Mouse (Mus musculus): Measurements from ENCODE around the gene Olfr1048. TPM values are rescaled to one million over a fixed set of nuclear protein-coding genes. Genes with fewer than 3 reads are reported as not detected.

Olfr1048 gene
- polyA plus RNA-seq (2017; shearing (Covaris generic)): 0.20 TPM

GRCm38 (mm10) chr2:86240189-86240588, at the start of gene Olfr1048:
Gene Olfr1048 (minus strand): TSS chr2:86240289.

GRCm38 (mm10) chr2:86278988-86279387, 38.9 kb upstream of the Olfr1048 start, which contains the start of gene Olfr1051:
Gene Olfr1051 (minus strand): TSS chr2:86279088.

GRCm38 (mm10) chr2:86258228-86258627, 18.1 kb upstream of the Olfr1048 start, which contains the start of gene Olfr1049:
Gene Olfr1049 (minus strand): TSS chr2:86258328.

GRCm38 (mm10) chr2:86231301-86231700, 8.8 kb downstream of the Olfr1048 start, which contains the start of gene Olfr1047:
Gene Olfr1047 (minus strand): TSS chr2:86231401.

GRCm38 (mm10) chr2:86219214-86219613, 20.9 kb downstream of the Olfr1048 start, which contains the start of gene Olfr1046:
Gene Olfr1046 (minus strand): TSS chr2:86219314.

GRCm38 (mm10) chr2:86202909-86203308, 37.2 kb downstream of the Olfr1048 start, which contains the start of gene Olfr1045:
Gene Olfr1045 (minus strand): TSS chr2:86203009.

GRCm38 (mm10) chr2:86185583-86185982, 54.5 kb downstream of the Olfr1048 start, which contains the start of gene Olfr52:
Gene Olfr52 (minus strand): TSS chr2:86185683.

Other genes with a start within 250 kb of the Olfr1048 start
- gene Olfr1031, start 250.0 kb downstream of the Olfr1048 start, polyA plus RNA-seq (2017; shearing (Covaris generic)): not detected
- not detected for gene Olfr1032, start 234.7 kb downstream of the Olfr1048 start, polyA plus RNA-seq (2017; shearing (Covaris generic))
- gene Olfr1033, start 219.7 kb downstream of the Olfr1048 start, polyA plus RNA-seq (2017; shearing (Covaris generic)): 11.3 TPM
- gene Olfr1034, start 194.4 kb downstream of the Olfr1048 start, polyA plus RNA-seq (2017; shearing (Covaris generic)): not detected
- not detected for gene Olfr1036, start 166.3 kb downstream of the Olfr1048 start, polyA plus RNA-seq (2017; shearing (Covaris generic))
- not detected for gene Olfr1037, start 152.9 kb downstream of the Olfr1048 start, polyA plus RNA-seq (2017; shearing (Covaris generic))
- not detected for gene Olfr1039, start 104.4 kb downstream of the Olfr1048 start, polyA plus RNA-seq (2017; shearing (Covaris generic))
- not detected for gene Olfr1040, start 93.6 kb downstream of the Olfr1048 start, polyA plus RNA-seq (2017; shearing (Covaris generic))
- 0.14 TPM for gene Olfr1042, start 78.5 kb downstream of the Olfr1048 start, polyA plus RNA-seq (2017; shearing (Covaris generic))
- gene Olfr1043, start 72.8 kb downstream of the Olfr1048 start, polyA plus RNA-seq (2017; shearing (Covaris generic)): not detected
- not detected for gene Olfr1044, start 62.5 kb downstream of the Olfr1048 start, polyA plus RNA-seq (2017; shearing (Covaris generic))
- gene Olfr52, start 54.6 kb downstream of the Olfr1048 start, polyA plus RNA-seq (2017; shearing (Covaris generic)): not detected
- gene Olfr1045, start 37.3 kb downstream of the Olfr1048 start, polyA plus RNA-seq (2017; shearing (Covaris generic)): 0.12 TPM
- not detected for gene Olfr1046, start 21.0 kb downstream of the Olfr1048 start, polyA plus RNA-seq (2017; shearing (Covaris generic))
- not detected for gene Olfr1047, start 8.9 kb downstream of the Olfr1048 start, polyA plus RNA-seq (2017; shearing (Covaris generic))
- not detected for gene Olfr1049, start 18.0 kb upstream of the Olfr1048 start, polyA plus RNA-seq (2017; shearing (Covaris generic))
- not detected for gene Olfr1051, start 38.8 kb upstream of the Olfr1048 start, polyA plus RNA-seq (2017; shearing (Covaris generic))
- gene Olfr1052, start 52.2 kb upstream of the Olfr1048 start, polyA plus RNA-seq (2017; shearing (Covaris generic)): not detected
- not detected for gene Olfr1053, start 75.0 kb upstream of the Olfr1048 start, polyA plus RNA-seq (2017; shearing (Covaris generic))
- not detected for gene Olfr1054, start 95.1 kb upstream of the Olfr1048 start, polyA plus RNA-seq (2017; shearing (Covaris generic))
- not detected for gene Olfr1055, start 110.0 kb upstream of the Olfr1048 start, polyA plus RNA-seq (2017; shearing (Covaris generic))
- not detected for gene Olfr1056, start 122.2 kb upstream of the Olfr1048 start, polyA plus RNA-seq (2017; shearing (Covaris generic))
- gene Olfr1057, start 138.1 kb upstream of the Olfr1048 start, polyA plus RNA-seq (2017; shearing (Covaris generic)): not detected
- gene Olfr1058, start 148.3 kb upstream of the Olfr1048 start, polyA plus RNA-seq (2017; shearing (Covaris generic)): not detected
- not detected for gene Olfr1061, start 173.8 kb upstream of the Olfr1048 start, polyA plus RNA-seq (2017; shearing (Covaris generic))
- gene Olfr1062, start 186.5 kb upstream of the Olfr1048 start, polyA plus RNA-seq (2017; shearing (Covaris generic)): not detected
- gene Olfr1065, start 210.3 kb upstream of the Olfr1048 start, polyA plus RNA-seq (2017; shearing (Covaris generic)): not detected
- not detected for gene Olfr1066, start 216.0 kb upstream of the Olfr1048 start, polyA plus RNA-seq (2017; shearing (Covaris generic))
- gene Olfr228, start 247.1 kb upstream of the Olfr1048 start, polyA plus RNA-seq (2017; shearing (Covaris generic)): not detected